ENCODE assay signal across 8 mouse cellular contexts in genomic region chr7:113048097-113048795, GRCm38 (mm10).
DNase-seq lines count a peak whose midpoint lies in the region; ATAC-seq and TF ChIP-seq lines count a peak whose summit lies in the region.

No protein-coding gene starts in this region.

- no peaks in the 10 kb centered on the region for H3K27me3 ChIP-seq in embryonic facial prominence, embryonic 12.5 days
- no peaks in the 10 kb centered on the region for H3K27me3 ChIP-seq in intestine, embryonic 14.5 days (replicated peaks; ENCODE audit: control insufficient read depth, insufficient read depth, low read length)
- H3K27me3 ChIP-seq in midbrain, embryonic 12.5 days: no peaks in the 10 kb centered on the region

- no peak overlapping the region for H3K4me2 ChIP-seq in embryonic facial prominence, embryonic 12.5 days (replicated peaks)
- no peak overlapping the region for H3K4me2 ChIP-seq in intestine, embryonic 14.5 days (ENCODE audit: low read length)
- no peak overlapping the region for H3K4me2 ChIP-seq in midbrain, embryonic 12.5 days (replicated peaks)

- no peaks in the 10 kb centered on the region; the same call in 1 of the 2 replicates for H3K4me1 ChIP-seq in lung, adult 2 months (ENCODE audit: control insufficient read depth, insufficient read depth, low read length)
- H3K4me1 ChIP-seq in embryonic facial prominence, embryonic 12.5 days: no peaks in the 10 kb centered on the region
- H3K4me1 ChIP-seq in intestine, embryonic 14.5 days (replicated peaks; ENCODE audit: control insufficient read depth, insufficient read depth, low read length): peaks cover 8% of the 10 kb centered on the region; the same call in 1 of the 2 replicates
- H3K4me1 ChIP-seq in midbrain, embryonic 12.5 days: peaks cover 23% of the 10 kb centered on the region

- H3K27ac ChIP-seq in embryonic facial prominence, embryonic 12.5 days: no peak overlapping the region
- H3K27ac ChIP-seq in intestine, embryonic 14.5 days (ENCODE audit: low read depth): peak overlapping the region; percentile 10
- no peak overlapping the region; the same call in 1 of the 2 replicates for H3K27ac ChIP-seq in midbrain, embryonic 12.5 days (replicated peaks)

- no peak for TF ChIP-seq POLR2A in lung, adult 2 months (IDR thresholded peaks at IDR 0.05; ENCODE audit: borderline replicate concordance, extremely low read depth, low read depth, low read length)

- H3K4me3 ChIP-seq in lung, adult 2 months (replicated peaks; ENCODE audit: extremely low read depth, low read depth, low read length): no peak overlapping the region
- no peak overlapping the region for H3K4me3 ChIP-seq in embryonic facial prominence, embryonic 12.5 days
- H3K4me3 ChIP-seq in intestine, embryonic 14.5 days (ENCODE audit: low read depth, low read length): no peak overlapping the region
- no peak overlapping the region for H3K4me3 ChIP-seq in midbrain, embryonic 12.5 days

- no peak for TF ChIP-seq CTCF in lung, adult 2 months (IDR thresholded peaks at IDR 0.05; ENCODE audit: insufficient read depth, low read length)

- ATAC-seq in embryonic facial prominence, embryonic 12.5 days (ENCODE audit: insufficient number of reproducible peaks, insufficient read depth, low FRiP score, low TSS enrichment): 0 out of 2 replicates have a peak, but pooled peaks have one; percentile 67
- ATAC-seq in intestine, embryonic 14.5 days (replicated peaks; ENCODE audit: low FRiP score, low TSS enrichment, low read depth): peak; percentile 67
- 0 out of 2 replicates have a peak, but pooled peaks have one; percentile 56 for ATAC-seq in midbrain, embryonic 12.5 days (ENCODE audit: low FRiP score, low read depth)
- ATAC-seq in megakaryocyte, adult 5-6 weeks (ENCODE audit: poor library complexity, severe bottlenecking): no peak

- no peaks in the 10 kb centered on the region for H3K36me3 ChIP-seq in embryonic facial prominence, embryonic 12.5 days
- no peaks in the 10 kb centered on the region for H3K36me3 ChIP-seq in intestine, embryonic 14.5 days (ENCODE audit: control insufficient read depth, insufficient read depth, low read length)
- no peaks in the 10 kb centered on the region for H3K36me3 ChIP-seq in midbrain, embryonic 12.5 days

- WGBS in lung, adult 2 months: 49% methylated on average over 4 of the region's 4 CpGs
- WGBS in embryonic facial prominence, embryonic 12.5 days: 56% methylated on average over 4 of the region's 4 CpGs
- 55% methylated on average over 4 of the region's 4 CpGs for whole genome bisulfite sequencing in intestine, embryonic 14.5 days
- 47% methylated on average over 4 of the region's 4 CpGs for WGBS in midbrain, embryonic 12.5 days

- H3K9me3 ChIP-seq in embryonic facial prominence, embryonic 12.5 days: no peaks in the 10 kb centered on the region
- no peaks in the 10 kb centered on the region for H3K9me3 ChIP-seq in intestine, embryonic 14.5 days (ENCODE audit: control insufficient read depth, low read length)
- no peaks in the 10 kb centered on the region for H3K9me3 ChIP-seq in midbrain, embryonic 12.5 days

- DNase-seq in lung, adult 18-20 months: peak; percentile 52 to 68
- no peak for DNase-seq in lung, adult 2 months
- peak; percentile 65 for DNase-seq in intestine, embryonic 14.5 days (ENCODE audit: low spot score)
- no peak for DNase-seq in cerebellum, postnatal 14 days
- no peak for DNase-seq in B cell, adult 2 months

- no peak overlapping the region for H3K9ac ChIP-seq in embryonic facial prominence, embryonic 12.5 days
- H3K9ac ChIP-seq in intestine, embryonic 14.5 days (ENCODE audit: low read length): no peak overlapping the region
- H3K9ac ChIP-seq in midbrain, embryonic 12.5 days (replicated peaks): no peak overlapping the region

Comparison
In these comparisons a context has a peak if more than half of its experiments do, and no peak if none do; other contexts are left out.
1. DNase-seq: peak in lung, adult 18-20 months (2 of 2) and intestine, embryonic 14.5 days (single experiment); none in lung, adult 2 months (single experiment), cerebellum, postnatal 14 days (0 of 2) and B cell, adult 2 months (0 of 2).